Mouse (Mus musculus) heart, adult 2 months (tissue): ENCODE results near the gene Rnft2.

ENCODE experiments used
- CTCF ChIP-seq: fragments of 200-600 bp; IDR thresholded peaks from 2 replicates; pipeline ENCODE4 v1.8.1; 2022; ENCODE audit warnings: antibody characterized with exemption, mild to moderate bottlenecking, moderate library complexity
- EP300 ChIP-seq: fragments of 200-500 bp; IDR thresholded peaks from 2 replicates; pipeline ENCODE4 v1.6.1; 2011; ENCODE audit warnings: low read depth, low read length, control low read depth; ENCODE audit not compliant: insufficient read depth
- POLR2A ChIP-seq: fragments of 200-500 bp; IDR thresholded peaks from 2 replicates; pipeline ENCODE4 v1.6.1; 2011; ENCODE audit warnings: mild to moderate bottlenecking, low read depth, low read length, control low read depth; ENCODE audit not compliant: insufficient read depth

- TF ChIP-seq CTCF (no peak), EP300 (no peak), POLR2A (no peak)
Measured at GRCm38 (mm10) chr5:118155565-118155947, 89.4 kb downstream of the Rnft2 start.
